Mouse (Mus musculus) cerebellum, adult 2 months (tissue): Measurements from ENCODE around the gene Myl6.

Experiments used
- CTCF ChIP-seq: fragments of 200-500 bp; IDR thresholded peaks from 2 replicates; pipeline ENCODE4 v1.5.1; 2011; ENCODE audit warnings: low read depth, mild to moderate bottlenecking, control low read depth, low read length, moderate library complexity, borderline replicate concordance; ENCODE audit not compliant: insufficient read depth
- POLR2A ChIP-seq: fragments of 200-500 bp; IDR thresholded peaks from 2 replicates; pipeline ENCODE4 v1.6.1; 2011; ENCODE audit warnings: low read length, control low read depth, borderline replicate concordance; ENCODE audit not compliant: insufficient read depth

- TF ChIP-seq CTCF (no peak), POLR2A (no peak)
Measured at GRCm38 (mm10) chr10:128496509-128497077, 2.6 kb upstream of the Myl6 start.
